Mouse (Mus musculus): ENCODE data around the gene Tnk1. TPM values are rescaled to one million over a fixed set of nuclear protein-coding genes. Genes with fewer than 3 reads are reported as not detected.

Tnk1 gene
- polyA plus RNA-seq, 1 experiment from 2014 or later, result 3.2 TPM

- Histone ChIP-seq H3K36me3 (ENCODE audit: control insufficient read depth, insufficient read depth, low read length) (no peaks in the 10 kb centered on the region), H3K27ac (replicated peaks; ENCODE audit: low read depth, low read length) (no peak overlapping the region), H3K9me3 (ENCODE audit: control insufficient read depth, low read length) (no peaks in the 10 kb centered on the region), H3K4me3 (ENCODE audit: low read depth, low read length) (no peak overlapping the region), H3K9ac (ENCODE audit: low read depth, low read length) (no peak overlapping the region), H3K4me2 (ENCODE audit: low read depth, low read length) (no peak overlapping the region), H3K4me1 (ENCODE audit: control insufficient read depth, insufficient read depth, low read length) (peaks cover 32% of the 10 kb centered on the region), H3K27me3 (replicated peaks; ENCODE audit: control insufficient read depth, insufficient read depth, low read length) (peaks cover 35% of the 10 kb centered on the region)
- DNase-seq (ENCODE audit: low spot score) (no peak), ATAC-seq (ENCODE audit: low read depth) (no peak)
- 84% methylated on average over 4 of the region's 4 CpGs for WGBS
Measured at GRCm38 (mm10) chr11:69806378-69806777, 52.2 kb downstream of the Tnk1 start.

- Histone ChIP-seq H3K27ac (replicated peaks; ENCODE audit: low read depth, low read length) (no peak within 1 kb of the TSS), H3K27me3 (replicated peaks; ENCODE audit: control insufficient read depth, insufficient read depth, low read length) (peaks cover 35% of the 10 kb centered on the region), H3K4me2 (ENCODE audit: low read depth, low read length) (peak within 1 kb of the TSS; percentile 97), H3K9ac (ENCODE audit: low read depth, low read length) (peak within 1 kb of the TSS; percentile 59; the same call in 1 of the 2 replicates), H3K9me3 (ENCODE audit: control insufficient read depth, low read length) (no peaks in the 10 kb centered on the region), H3K4me1 (ENCODE audit: control insufficient read depth, insufficient read depth, low read length) (peaks cover 37% of the 10 kb centered on the region), H3K36me3 (ENCODE audit: control insufficient read depth, insufficient read depth, low read length) (no peaks in the 10 kb centered on the region), H3K4me3 (ENCODE audit: low read depth, low read length) (peak within 1 kb of the TSS; percentile 58)
- 6% methylated on average over 27 of the region's 29 CpGs for WGBS
- ATAC-seq (ENCODE audit: low read depth) (no peak), DNase-seq (ENCODE audit: low spot score) (peak; percentile 65)
Measured at GRCm38 (mm10) chr11:69804972-69805909, 53.3 kb downstream of the Tnk1 start, which contains the start of gene Tmem102. Gene Tmem102, minus strand, starts transcription at chr11:69805624.

- Histone ChIP-seq H3K4me3 (ENCODE audit: low read depth, low read length) (peak overlapping the region; percentile 58), H3K36me3 (ENCODE audit: control insufficient read depth, insufficient read depth, low read length) (no peaks in the 10 kb centered on the region), H3K9ac (ENCODE audit: low read depth, low read length) (peak overlapping the region; percentile 59; the same call in 1 of the 2 replicates), H3K4me2 (ENCODE audit: low read depth, low read length) (peak overlapping the region; percentile 97), H3K4me1 (ENCODE audit: control insufficient read depth, insufficient read depth, low read length) (peaks cover 40% of the 10 kb centered on the region), H3K27ac (replicated peaks; ENCODE audit: low read depth, low read length) (no peak overlapping the region), H3K9me3 (ENCODE audit: control insufficient read depth, low read length) (no peaks in the 10 kb centered on the region), H3K27me3 (replicated peaks; ENCODE audit: control insufficient read depth, insufficient read depth, low read length) (peaks cover 35% of the 10 kb centered on the region)
- 9% methylated on average over 12 of the region's 12 CpGs for WGBS
- ATAC-seq (ENCODE audit: low read depth) (no peak), DNase-seq (ENCODE audit: low spot score) (peak; percentile 41)
Measured at GRCm38 (mm10) chr11:69804652-69804940, 53.9 kb downstream of the Tnk1 start.

GRCm38 (mm10) chr11:69803786-69804651 lies 54.5 kb downstream of the Tnk1 start:
- Histone ChIP-seq H3K36me3 (ENCODE audit: control insufficient read depth, insufficient read depth, low read length) (no peaks in the 10 kb centered on the region), H3K4me1 (ENCODE audit: control insufficient read depth, insufficient read depth, low read length) (peaks cover 44% of the 10 kb centered on the region), H3K27ac (replicated peaks; ENCODE audit: low read depth, low read length) (no peak overlapping the region), H3K27me3 (replicated peaks; ENCODE audit: control insufficient read depth, insufficient read depth, low read length) (peaks cover 35% of the 10 kb centered on the region), H3K9me3 (ENCODE audit: control insufficient read depth, low read length) (no peaks in the 10 kb centered on the region), H3K4me2 (ENCODE audit: low read depth, low read length) (peak overlapping the region; percentile 97), H3K9ac (ENCODE audit: low read depth, low read length) (peak overlapping the region; percentile 59), H3K4me3 (ENCODE audit: low read depth, low read length) (peak overlapping the region; percentile 58)
- 2% methylated on average over 38 of the region's 60 CpGs for whole genome bisulfite sequencing
- DNase-seq (ENCODE audit: low spot score) (peak; percentile 87), ATAC-seq (ENCODE audit: low read depth) (peak; percentile 62)

- no peak for ATAC-seq (ENCODE audit: low read depth)
- Histone ChIP-seq H3K27ac (replicated peaks; ENCODE audit: low read depth, low read length) (no peak overlapping the region), H3K27me3 (replicated peaks; ENCODE audit: control insufficient read depth, insufficient read depth, low read length) (peaks cover 35% of the 10 kb centered on the region)
Measured at GRCm38 (mm10) chr11:69803328-69803727, 55.2 kb downstream of the Tnk1 start.

GRCm38 (mm10) chr11:69802648-69803105 lies 55.9 kb downstream of the Tnk1 start:
- H3K4me2 ChIP-seq (ENCODE audit: low read depth, low read length), result peak overlapping the region; percentile 97
- peak; percentile 45 for ATAC-seq (ENCODE audit: low read depth)
- peak; percentile 91 for DNase-seq (ENCODE audit: low spot score)
- peak overlapping the region; percentile 58 for H3K4me3 ChIP-seq (ENCODE audit: low read depth, low read length)
- WGBS, result 1% methylated on average over 18 of the region's 33 CpGs
- peaks cover 41% of the 10 kb centered on the region for H3K27me3 ChIP-seq (replicated peaks; ENCODE audit: control insufficient read depth, insufficient read depth, low read length)
- no peaks in the 10 kb centered on the region for H3K9me3 ChIP-seq (ENCODE audit: control insufficient read depth, low read length)
- 0 out of 2 replicates have a peak overlapping the region, but pooled peaks have one; percentile 34 for H3K27ac ChIP-seq (replicated peaks; ENCODE audit: low read depth, low read length)
- peak overlapping the region; percentile 64 for H3K9ac ChIP-seq (ENCODE audit: low read depth, low read length)
- no peaks in the 10 kb centered on the region for H3K36me3 ChIP-seq (ENCODE audit: control insufficient read depth, insufficient read depth, low read length)
- peaks cover 44% of the 10 kb centered on the region for H3K4me1 ChIP-seq (ENCODE audit: control insufficient read depth, insufficient read depth, low read length)

More at GRCm38 (mm10) chr11:69803328-69803727, 55.2 kb downstream of the Tnk1 start:
- Histone ChIP-seq H3K4me1 (ENCODE audit: control insufficient read depth, insufficient read depth, low read length) (peaks cover 44% of the 10 kb centered on the region), H3K4me2 (ENCODE audit: low read depth, low read length) (peak overlapping the region; percentile 97), H3K9ac (ENCODE audit: low read depth, low read length) (peak overlapping the region; percentile 64), H3K4me3 (ENCODE audit: low read depth, low read length) (peak overlapping the region; percentile 58), H3K9me3 (ENCODE audit: control insufficient read depth, low read length) (no peaks in the 10 kb centered on the region), H3K36me3 (ENCODE audit: control insufficient read depth, insufficient read depth, low read length) (no peaks in the 10 kb centered on the region)
- no peak for DNase-seq (ENCODE audit: low spot score)
- WGBS, result 2% methylated on average over 11 of the region's 12 CpGs

GRCm38 (mm10) chr11:69801379-69801977 lies 57.1 kb downstream of the Tnk1 start, which contains the start of gene Fgf11:
Gene Fgf11, minus strand, starts transcription at chr11:69801857.
- 0% methylated on average over 15 of the region's 33 CpGs for WGBS
- peak within 1 kb of the TSS; percentile 80 for H3K27ac ChIP-seq (replicated peaks; ENCODE audit: low read depth, low read length)
- DNase-seq (ENCODE audit: low spot score) (no peak), ATAC-seq (ENCODE audit: low read depth) (no peak)
- peaks cover 47% of the 10 kb centered on the region for H3K27me3 ChIP-seq (replicated peaks; ENCODE audit: control insufficient read depth, insufficient read depth, low read length)
- no peaks in the 10 kb centered on the region for H3K9me3 ChIP-seq (ENCODE audit: control insufficient read depth, low read length)
- peaks cover 44% of the 10 kb centered on the region for H3K4me1 ChIP-seq (ENCODE audit: control insufficient read depth, insufficient read depth, low read length)
- H3K36me3 ChIP-seq (ENCODE audit: control insufficient read depth, insufficient read depth, low read length), result no peaks in the 10 kb centered on the region
- H3K9ac ChIP-seq (ENCODE audit: low read depth, low read length), result peak within 1 kb of the TSS; percentile 64
- H3K4me3 ChIP-seq (ENCODE audit: low read depth, low read length), result peak within 1 kb of the TSS; percentile 58
- peak within 1 kb of the TSS; percentile 97 for H3K4me2 ChIP-seq (ENCODE audit: low read depth, low read length)

Data from embryonic facial prominence, embryonic 14.5 days (tissue).